Mouse (Mus musculus) MEL (cell line): ENCODE results near the gene Coch. TPM values are rescaled to one million over a fixed set of nuclear protein-coding genes. Genes with fewer than 3 reads are reported as not detected.

ENCODE experiments used
- DNase-seq: peaks from one replicate; pipeline ENCODE4 v3.0.0; 2011; ENCODE audit warnings: low read depth, low spot score
- H3K27ac ChIP-seq: 2 replicates; pipeline ENCODE4 v1.5.1; 2012; ENCODE audit warnings: low read depth, mild to moderate bottlenecking, control low read depth, low read length, moderate library complexity; ENCODE audit not compliant: control insufficient read depth
- H3K27me3 ChIP-seq, 2 experiments: fragments of 150-350 bp in 1 of 2; sonication (generic) in 1 of 2; 2 replicates each; pipeline ENCODE4 v1.6.1; 2012; ENCODE audit warnings: low read length in 2 of 2, mild to moderate bottlenecking in 2 of 2, improper control_type of control experiment in 1 of 2, moderate library complexity in 1 of 2; ENCODE audit not compliant: insufficient read depth in 2 of 2, control insufficient read depth in 1 of 2
- H3K36me3 ChIP-seq, 2 experiments: 2 replicates each; pipeline ENCODE4 v1.6.1; 2012 to 2014; ENCODE audit warnings: low read length in 2 of 2, improper control_type of control experiment in 1 of 2, inconsistent platforms in 1 of 2, mild to moderate bottlenecking in 1 of 2; ENCODE audit not compliant: insufficient read depth in 2 of 2, control insufficient read depth in 1 of 2
- H3K4me1 ChIP-seq, 2 experiments: fragments of 150-350 bp in 1 of 2; sonication (generic) in 1 of 2; 2 replicates each; pipeline ENCODE4 v1.6.1; 2012; ENCODE audit warnings: low read length in 2 of 2, improper control_type of control experiment in 1 of 2, mild to moderate bottlenecking in 1 of 2; ENCODE audit not compliant: insufficient read depth in 2 of 2, control insufficient read depth in 1 of 2
- H3K4me3 ChIP-seq, 2 experiments: fragments of 150-350 bp in 1 of 2; sonication (generic) in 1 of 2; 2 replicates each; pipeline ENCODE4 v1.5.1; 2012; ENCODE audit warnings: low read depth in 2 of 2, low read length in 2 of 2, mild to moderate bottlenecking in 2 of 2, moderate library complexity in 2 of 2, control low read depth in 1 of 2, improper control_type of control experiment in 1 of 2; ENCODE audit not compliant: control insufficient read depth in 1 of 2, insufficient read depth in 1 of 2
- H3K79me2 ChIP-seq: 2 replicates; pipeline ENCODE4 v1.6.1; 2012; ENCODE audit warnings: mild to moderate bottlenecking, low read length, moderate library complexity; ENCODE audit not compliant: control insufficient read depth, poor library complexity, insufficient read depth
- H3K9ac ChIP-seq: 2 replicates; pipeline ENCODE4 v1.6.1; 2012; ENCODE audit warnings: low read depth, mild to moderate bottlenecking, control low read depth, low read length, moderate library complexity; ENCODE audit not compliant: control insufficient read depth, poor library complexity, severe bottlenecking
- H3K9me3 ChIP-seq: fragments of 150-350 bp; sonication (generic); replicated peaks from 2 replicates; pipeline ENCODE4 v1.6.1; 2012; ENCODE audit warnings: mild to moderate bottlenecking, low read length, improper control_type of control experiment, moderate library complexity; ENCODE audit not compliant: insufficient read depth
- BHLHE40 ChIP-seq: IDR thresholded peaks from 2 replicates; pipeline ENCODE4 v1.6.1; 2012; ENCODE audit warnings: low read depth, mild to moderate bottlenecking, inconsistent platforms, low read length, improper control_type of control experiment, borderline replicate concordance
- CTCF ChIP-seq, 3 experiments: IDR thresholded peaks in 2 of 3; conservative IDR thresholded peaks in 1 of 3; 2 replicates each; pipeline ENCODE4 v1.5.1; 2011 to 2012; ENCODE audit warnings: low read length in 3 of 3, low read depth in 2 of 3, mild to moderate bottlenecking in 2 of 3, improper control_type of control experiment in 1 of 3, inconsistent platforms in 1 of 3, mixed read lengths in 1 of 3, moderate library complexity in 1 of 3; ENCODE audit not compliant: control insufficient read depth in 1 of 3, insufficient read depth in 1 of 3, poor library complexity in 1 of 3, severe bottlenecking in 1 of 3
- ELF1 ChIP-seq: IDR thresholded peaks from 2 replicates; pipeline ENCODE4 v1.6.1; 2014; ENCODE audit warnings: low read depth, mild to moderate bottlenecking, inconsistent platforms, low read length, improper control_type of control experiment, moderate library complexity
- EP300 ChIP-seq, 2 experiments: IDR thresholded peaks; 2 replicates each; pipeline ENCODE4 v1.6.1; 2011; ENCODE audit warnings: improper control_type of control experiment in 2 of 2, low read length in 2 of 2, low read depth in 1 of 2, mild to moderate bottlenecking in 1 of 2
- ETS1 ChIP-seq: IDR thresholded peaks from 2 replicates; pipeline ENCODE4 v1.6.1; 2012; ENCODE audit warnings: low read depth, mild to moderate bottlenecking, inconsistent platforms, low read length, improper control_type of control experiment, moderate library complexity
- GATA1 ChIP-seq: IDR thresholded peaks from 2 replicates; pipeline ENCODE4 v1.6.1; 2011; ENCODE audit warnings: low read depth, low read length, improper control_type of control experiment
- HCFC1 ChIP-seq: IDR thresholded peaks from 2 replicates; pipeline ENCODE4 v1.6.1; 2012; ENCODE audit warnings: low read depth, mild to moderate bottlenecking, inconsistent platforms, low read length, improper control_type of control experiment, moderate library complexity
- KAT2A ChIP-seq: conservative IDR thresholded peaks from 2 replicates; pipeline ENCODE4 v1.6.1; 2012; ENCODE audit warnings: low read depth, low read length, improper control_type of control experiment, inconsistent platforms
- MXI1 ChIP-seq: IDR thresholded peaks from 2 replicates; pipeline ENCODE4 v1.6.1; 2011; ENCODE audit warnings: mild to moderate bottlenecking, low read depth, low read length, improper control_type of control experiment
- MYC ChIP-seq: IDR thresholded peaks from 2 replicates; pipeline ENCODE4 v1.6.1; 2011; ENCODE audit warnings: low read depth, mild to moderate bottlenecking, low read length, improper control_type of control experiment, moderate library complexity
- NRF1 ChIP-seq: IDR thresholded peaks from 2 replicates; pipeline ENCODE4 v1.6.1; 2014; ENCODE audit warnings: low read depth, mild to moderate bottlenecking, inconsistent platforms, low read length, improper control_type of control experiment, moderate library complexity; ENCODE audit not compliant: poor library complexity, insufficient read depth, severe bottlenecking
- POLR2AphosphoS5 ChIP-seq: IDR thresholded peaks from 2 replicates; pipeline ENCODE4 v1.6.1; 2012; ENCODE audit warnings: low read depth, borderline replicate concordance, mild to moderate bottlenecking, inconsistent platforms, low read length, moderate library complexity, mixed read lengths
- RAD21 ChIP-seq: IDR thresholded peaks from 2 replicates; pipeline ENCODE4 v1.6.1; 2011; ENCODE audit warnings: mild to moderate bottlenecking, low read depth, low read length, improper control_type of control experiment
- RCOR1 ChIP-seq: IDR thresholded peaks from 2 replicates; pipeline ENCODE4 v1.6.1; 2012; ENCODE audit warnings: low read depth, mild to moderate bottlenecking, inconsistent platforms, low read length, improper control_type of control experiment
- SIN3A ChIP-seq: IDR thresholded peaks from 2 replicates; pipeline ENCODE4 v1.6.1; 2012; ENCODE audit warnings: low read length, improper control_type of control experiment, inconsistent platforms
- SMC3 ChIP-seq: IDR thresholded peaks from 2 replicates; pipeline ENCODE4 v1.6.1; 2011; ENCODE audit warnings: low read depth, low read length, improper control_type of control experiment
- TAL1 ChIP-seq: IDR thresholded peaks from 2 replicates; pipeline ENCODE4 v1.6.1; 2012; ENCODE audit warnings: mild to moderate bottlenecking, inconsistent platforms, low read length, moderate library complexity, mixed read lengths
- TBP ChIP-seq: IDR thresholded peaks from 2 replicates; pipeline ENCODE4 v1.8.0; 2011; ENCODE audit warnings: low read depth, low read length, improper control_type of control experiment
- TCF12 ChIP-seq: IDR thresholded peaks from 2 replicates; pipeline ENCODE4 v1.6.1; 2014; ENCODE audit warnings: low read depth, mild to moderate bottlenecking, inconsistent platforms, low read length, improper control_type of control experiment, moderate library complexity
- UBTF ChIP-seq: IDR thresholded peaks from 2 replicates; pipeline ENCODE4 v1.6.1; 2012; ENCODE audit warnings: low read depth, mild to moderate bottlenecking, inconsistent platforms, low read length, improper control_type of control experiment, moderate library complexity, borderline replicate concordance; ENCODE audit not compliant: insufficient read depth
- USF1 ChIP-seq: IDR thresholded peaks from 2 replicates; pipeline ENCODE4 v1.6.1; 2014; ENCODE audit warnings: low read depth, mild to moderate bottlenecking, inconsistent platforms, low read length, improper control_type of control experiment, moderate library complexity
- USF2 ChIP-seq, 2 experiments: IDR thresholded peaks; 2 replicates each; pipeline ENCODE4 v1.6.1; 2011 to 2012; ENCODE audit warnings: improper control_type of control experiment in 2 of 2, low read length in 2 of 2, borderline replicate concordance in 1 of 2, inconsistent platforms in 1 of 2, low read depth in 1 of 2, mild to moderate bottlenecking in 1 of 2; ENCODE audit not compliant: insufficient read depth in 1 of 2
- ZKSCAN1 ChIP-seq: IDR thresholded peaks from 2 replicates; pipeline ENCODE4 v1.6.1; 2012; ENCODE audit warnings: low read depth, mild to moderate bottlenecking, inconsistent platforms, low read length, improper control_type of control experiment, moderate library complexity
- ZNF384 ChIP-seq: IDR thresholded peaks from 2 replicates; pipeline ENCODE4 v1.6.1; 2012; ENCODE audit warnings: low read depth, mild to moderate bottlenecking, inconsistent platforms, low read length, improper control_type of control experiment
- polyA plus RNA-seq, 2 experiments: library from polyadenylated mRNA; stranded (reverse) in 1 of 2; unstranded in 1 of 2; fragments of >175 nt in 1 of 2; fragments of >200 nt in 1 of 2; gene quantifications; 2 replicates each; pipeline versions ENCODE4 v1.2.1 to v1.2.4; 2012; ENCODE audit warnings: low replicate concordance in 2 of 2, low read depth in 1 of 2; ENCODE audit not compliant: insufficient read length in 2 of 2, insufficient read depth in 1 of 2, missing spikeins in 1 of 2
- total RNA-seq: library from RNA; depleted of rRNA; stranded (reverse); fragments of 300-350 nt; gene quantifications from 2 replicates; pipeline ENCODE4 v1.2.3, GENCODE M21; 2012

Coch gene
- total and polyA plus RNA-seq, 3 experiments: not detected

DNA sequence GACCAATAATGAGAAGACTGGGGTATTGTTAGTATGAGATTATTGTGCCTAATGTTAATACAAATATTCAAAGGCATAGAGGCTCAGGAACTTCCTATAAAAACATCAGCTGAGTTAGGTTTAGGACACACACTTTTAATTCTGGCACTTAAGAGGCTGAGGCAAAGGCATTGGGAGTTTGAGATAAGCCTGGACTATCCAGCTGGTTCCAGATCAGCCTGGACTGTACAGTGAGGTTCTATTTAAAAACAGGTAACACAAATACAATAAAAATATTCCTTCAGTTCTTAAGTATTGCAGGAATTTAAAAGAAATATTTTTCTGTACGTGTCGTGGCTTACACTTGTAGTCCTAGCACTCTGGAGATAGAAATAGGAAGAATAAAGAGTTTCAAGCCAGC lies 43.1 kb downstream of the Coch start:
- Histone ChIP-seq H3K79me2 (no peaks in the 10 kb centered on the region), H3K27me3 (no peaks in the 10 kb centered on the region), H3K9ac (no peak overlapping the region), H3K36me3 (peaks cover 3 to 10% of the 10 kb centered on the region in 2 experiments), H3K9me3 (no peaks in the 10 kb centered on the region), H3K4me1 (peaks cover 5 to 6% of the 10 kb centered on the region in 2 experiments; a peak in 3 of 4 replicates), H3K4me3 (no peak overlapping the region), H3K27ac (no peak overlapping the region)
- TF ChIP-seq ELF1 (no peak), ZNF384 (0 out of 2 replicates have a peak, but pooled peaks have one; percentile 42)
- DNase-seq: no peak

DNA sequence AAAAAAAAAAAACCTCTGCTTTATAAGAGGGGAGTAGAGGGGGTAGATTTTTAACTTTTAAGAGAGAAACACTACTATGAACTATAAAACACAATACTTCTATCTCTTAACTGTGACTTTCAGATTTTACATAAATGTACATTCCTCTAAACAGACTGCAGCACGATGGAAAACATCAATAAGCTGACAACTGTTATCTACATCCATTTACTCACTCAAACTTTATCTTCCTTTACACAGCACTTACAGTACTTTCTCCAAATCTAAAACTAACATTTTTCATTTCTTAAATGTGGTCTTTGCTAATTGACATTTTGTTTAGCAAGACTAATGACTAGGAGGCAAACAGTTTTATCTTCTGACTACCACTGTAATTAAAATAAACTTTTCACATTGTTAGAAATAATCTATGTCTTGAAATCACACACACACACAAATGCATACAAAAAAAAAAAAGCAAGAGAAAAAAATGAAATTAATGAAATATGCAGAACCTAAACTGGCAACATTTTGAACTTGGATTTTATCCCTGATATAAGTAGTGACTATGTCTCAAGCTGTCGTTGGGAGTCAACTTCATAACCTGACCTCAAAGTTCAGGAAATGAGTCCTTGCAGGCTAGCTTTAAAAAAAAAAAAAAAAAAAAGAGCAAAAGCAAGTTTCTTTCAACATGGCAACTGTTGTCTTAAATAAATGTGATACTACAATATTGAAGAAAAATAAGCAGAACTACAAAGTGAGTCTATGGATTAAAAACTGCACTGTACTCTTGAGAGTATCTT lies 43.7 kb downstream of the Coch start:
- H3K4me1 ChIP-seq: peaks cover 9 to 10% of the 10 kb centered on the region in 2 experiments

DNA sequence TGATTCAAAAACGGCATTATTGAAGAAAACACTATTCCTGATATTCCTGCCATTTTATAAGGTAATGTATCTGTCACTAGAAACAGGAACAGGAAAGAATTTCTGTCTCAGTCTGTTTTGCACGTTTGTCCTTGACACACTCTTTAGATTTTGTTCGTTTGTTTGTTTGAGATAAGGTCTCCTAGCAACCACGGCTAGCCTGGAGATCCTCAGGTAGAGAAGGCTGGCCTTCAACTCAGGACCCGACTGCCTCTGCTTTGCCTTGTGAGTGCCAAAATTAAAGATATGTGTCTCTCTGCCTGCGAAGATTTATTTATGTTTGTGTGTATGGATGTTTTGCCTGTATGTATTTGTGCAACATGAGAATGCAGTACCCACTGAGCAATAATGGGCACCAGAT lies 48.7 kb downstream of the Coch start:
- Histone ChIP-seq H3K4me1 (peaks cover 13 to 16% of the 10 kb centered on the region in 2 experiments), H3K27ac (peak overlapping the region; percentile 24; the same call in 1 of the 2 replicates), H3K79me2 (no peaks in the 10 kb centered on the region), H3K4me3 (no peak overlapping the region), H3K27me3 (no peaks in the 10 kb centered on the region), H3K36me3 (peaks cover 7 to 27% of the 10 kb centered on the region in 2 experiments), H3K9ac (no peak overlapping the region), H3K9me3 (no peaks in the 10 kb centered on the region)
- peak; percentile 85 for DNase-seq
- peak in 1 of 2 experiments; percentile 16; a peak in 2 of 4 replicates for TF ChIP-seq EP300 (IDR thresholded peaks at IDR 0.05; ENCODE audit: low read depth in 1 of 2, low read length in 2 of 2)
- no peak for TF ChIP-seq NRF1
- peak; percentile 62; the same call in 1 of the 2 replicates for TF ChIP-seq BHLHE40
- TF ChIP-seq RCOR1: no peak; the same call in 1 of the 2 replicates
- peak; percentile 28; the same call in 1 of the 2 replicates for TF ChIP-seq MYC
- peak; percentile 85 for TF ChIP-seq GATA1
- TF ChIP-seq RAD21: no peak
- no peak for TF ChIP-seq ETS1
- no peak for TF ChIP-seq KAT2A
- TF ChIP-seq SIN3A: peak; percentile 56
- no peak for TF ChIP-seq TCF12
- no peak for TF ChIP-seq SMC3
- no peak for TF ChIP-seq CTCF (IDR thresholded peaks at IDR 0.05 in 2 of 3, conservative IDR thresholded peaks at IDR 0.05 in 1 of 3; ENCODE audit: control insufficient read depth in 1 of 3, insufficient read depth in 1 of 3, low read depth in 2 of 3, low read length in 3 of 3, poor library complexity in 1 of 3, severe bottlenecking in 1 of 3)
- no peak for TF ChIP-seq ZKSCAN1
- TF ChIP-seq TBP: no peak
- peak; percentile 82 for TF ChIP-seq MXI1
- TF ChIP-seq POLR2AphosphoS5: no peak

More for the DNA sequence above, 43.7 kb downstream of the Coch start:
- TF ChIP-seq RCOR1: no peak
- TF ChIP-seq TBP: no peak
- TF ChIP-seq ZKSCAN1: no peak
- TF ChIP-seq HCFC1: no peak
- peak; percentile 58 for TF ChIP-seq ZNF384
- no peak for TF ChIP-seq TAL1
- no peak for TF ChIP-seq KAT2A
- no peak for TF ChIP-seq USF2 (IDR thresholded peaks at IDR 0.05; ENCODE audit: borderline replicate concordance in 1 of 2, insufficient read depth in 1 of 2, low read depth in 1 of 2, low read length in 2 of 2)
- peak; percentile 22 to 32; a peak in 2 of 4 replicates for TF ChIP-seq EP300 (IDR thresholded peaks at IDR 0.05; ENCODE audit: low read depth in 1 of 2, low read length in 2 of 2)
- TF ChIP-seq UBTF: no peak
- 0 out of 2 replicates have a peak, but pooled peaks have one; percentile 14 for TF ChIP-seq TCF12
- no peak for TF ChIP-seq USF1
- TF ChIP-seq MXI1: no peak
- TF ChIP-seq GATA1: 0 out of 2 replicates have a peak, but pooled peaks have one; percentile 32
- Histone ChIP-seq H3K27ac (no peak overlapping the region), H3K27me3 (no peaks in the 10 kb centered on the region), H3K9ac (no peak overlapping the region), H3K79me2 (no peaks in the 10 kb centered on the region), H3K36me3 (peaks cover 4 to 16% of the 10 kb centered on the region in 2 experiments), H3K9me3 (no peaks in the 10 kb centered on the region), H3K4me3 (no peak overlapping the region)
- peak; percentile 19 for DNase-seq
